Mouse (Mus musculus) lung, postnatal 0 days (tissue): ENCODE measurements at regions not wholly inside any gene's neighbourhood (a gene's known extent, or its start where the extent isn't known, plus 50 kb on each side); places are given as distances from the start of the nearest gene placed in this dataset.
"Not testable (repeated sequence)": the region's sequence is repeated elsewhere in the genome, so short reads cannot be mapped to it uniquely, and the experiment has no call there.

Experiments
- CTCF ChIP-seq: IDR thresholded peaks from 2 replicates; pipeline ENCODE4 v1.5.1; 2016; ENCODE audit warnings: antibody characterized with exemption, mild to moderate bottlenecking
- EP300 ChIP-seq: IDR thresholded peaks from 2 replicates; pipeline ENCODE4 v1.6.1; 2016; ENCODE audit warnings: antibody characterized with exemption, mild to moderate bottlenecking, control low read depth

- not testable (repeated sequence) for TF ChIP-seq CTCF, EP300
Measured at GRCm38 (mm10) chr12:45161581-45161980, 87.1 kb upstream of the Stxbp6 start.
